Mouse (Mus musculus) cerebellum, adult 11 months (tissue): ENCODE results near the gene Ipo4.
A peak's percentile ranks its signal among the peaks of the same experiment; 100 is the strongest.

Source experiments
- DNase-seq: peaks from one replicate; pipeline ENCODE4 v3.0.0; 2022

The Ipo4 gene

GRCm38 (mm10) chr14:55635523-55636007, at the start of gene Ipo4:
Gene Ipo4 (minus strand): TSS chr14:55635957.
- peak; percentile 71 for DNase-seq

GRCm38 (mm10) chr14:55682118-55682493, 46.3 kb upstream of the Ipo4 start:
- no peak for DNase-seq

- peak; percentile 94 for DNase-seq
These were observed 45.7 kb upstream of the Ipo4 start, which contains the start of gene Tinf2 for GRCm38 (mm10) chr14:55681160-55682117. Gene Tinf2 (minus strand): TSS chr14:55681820.

- DNase-seq: no peak
These were observed 41.9 kb upstream of the Ipo4 start for GRCm38 (mm10) chr14:55677615-55678014.

- DNase-seq: no peak
These were observed 36.9 kb upstream of the Ipo4 start for GRCm38 (mm10) chr14:55672741-55673060.

- DNase-seq: peak; percentile 83
These were observed 36.3 kb upstream of the Ipo4 start, which contains the start of the genes Gmpr2 and Nedd8 for GRCm38 (mm10) chr14:55671833-55672740. Gene Gmpr2 (plus strand): TSS chr14:55671941. Gene Nedd8 (minus strand): TSS chr14:55672124.

GRCm38 (mm10) chr14:55671486-55671832, 35.7 kb upstream of the Ipo4 start:
- DNase-seq: no peak

- DNase-seq: no peak
These were observed 24.9 kb upstream of the Ipo4 start for GRCm38 (mm10) chr14:55660636-55661035.

- DNase-seq: peak; percentile 67
These were observed 24.3 kb upstream of the Ipo4 start, which contains the start of gene Mdp1 for GRCm38 (mm10) chr14:55659960-55660573. Gene Mdp1 (minus strand): TSS chr14:55660508.

- DNase-seq: no peak
These were observed 22.3 kb upstream of the Ipo4 start for GRCm38 (mm10) chr14:55658011-55658410.

GRCm38 (mm10) chr14:55656935-55657334, 21.2 kb upstream of the Ipo4 start:
- DNase-seq: no peak

GRCm38 (mm10) chr14:55651528-55651927, 15.8 kb upstream of the Ipo4 start:
- DNase-seq: no peak

- no peak for DNase-seq
These were observed 14.1 kb upstream of the Ipo4 start, which contains the start of gene Tssk4 for GRCm38 (mm10) chr14:55649884-55650283. Gene Tssk4 (plus strand): TSS chr14:55650184.

- no peak for DNase-seq
These were observed 8.6 kb upstream of the Ipo4 start for GRCm38 (mm10) chr14:55644261-55644888.

GRCm38 (mm10) chr14:55643060-55643907, 7.5 kb upstream of the Ipo4 start, which contains the start of gene Tm9sf1:
Gene Tm9sf1 (minus strand): TSS chr14:55643806.
- DNase-seq: peak; percentile 81

- DNase-seq: no peak
These were observed 6.9 kb upstream of the Ipo4 start for GRCm38 (mm10) chr14:55642679-55643059.

GRCm38 (mm10) chr14:55641291-55641690, 5.5 kb upstream of the Ipo4 start:
- DNase-seq: no peak

- no peak for DNase-seq
These were observed 5.1 kb upstream of the Ipo4 start for GRCm38 (mm10) chr14:55640816-55641215.

- no peak for DNase-seq
These were observed 2.0 kb upstream of the Ipo4 start, which contains the start of gene Gm49378 for GRCm38 (mm10) chr14:55637795-55638194. Gene Gm49378 (minus strand): TSS chr14:55637895.

- DNase-seq: peak; percentile 60
These were observed 759 bp downstream of the Ipo4 start for GRCm38 (mm10) chr14:55634874-55635522.

- no peak for DNase-seq
These were observed 6.4 kb downstream of the Ipo4 start for GRCm38 (mm10) chr14:55629312-55629711.
